Mouse (Mus musculus) regulatory T cell (primary cell): Measurements from ENCODE around the gene Lmo1.
"Not testable (repeated sequence)": the region's sequence is repeated elsewhere in the genome, so short reads cannot be mapped to it uniquely, and the experiment has no call there.

ENCODE experiments used
- in situ Hi-C: fragments of 300-600 bp; cut with MboI, MseI; formaldehyde crosslinking; loops from one replicate; pipeline ENCODE4 v1.15.1; 2025; ENCODE audit warnings: high pct_unique_total_duplicates

Lmo1 gene

GRCm38 (mm10) chr7:109115929-109116328 is 59.1 kb downstream of the Lmo1 start:
- in situ Hi-C loops: loop anchor here (10.0 kb wide), 1 partner anchor 451 kb away; the partner anchor contains the start of gene Olfr510

GRCm38 (mm10) chr7:109115488-109115887 is 59.5 kb downstream of the Lmo1 start:
- in situ Hi-C loops: loop anchor here (10.0 kb wide), 1 partner anchor 451 kb away; the partner anchor contains the start of gene Olfr510

DNA sequence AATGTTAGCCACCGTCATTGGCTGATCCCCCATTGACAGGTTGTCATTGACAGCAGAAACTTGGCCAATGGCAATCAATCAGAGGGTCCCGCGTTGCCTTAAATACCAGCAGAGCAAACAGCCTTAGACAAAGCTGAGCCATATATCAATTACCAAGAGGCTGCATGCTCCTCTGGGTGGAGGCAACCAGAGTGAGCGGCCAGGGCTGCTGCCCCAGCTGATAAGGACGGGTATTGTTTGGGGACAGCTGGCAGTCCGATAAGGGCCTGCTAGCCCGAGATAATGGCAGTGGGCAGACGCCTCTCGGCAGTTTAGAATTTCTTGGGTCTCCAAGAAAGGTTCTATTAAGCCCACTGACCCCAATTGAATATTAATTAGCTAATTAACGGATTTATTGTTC is 60.1 kb downstream of the Lmo1 start:
- in situ Hi-C loops: loop anchor here (10.0 kb wide), 1 partner anchor 450 kb away; the partner anchor contains the start of gene Olfr510

GRCm38 (mm10) chr7:109111000-109111399 is 64.0 kb downstream of the Lmo1 start:
- in situ Hi-C loops: loop anchor here (10.0 kb wide), 1 partner anchor 446 kb away; the partner anchor contains the start of gene Olfr510

DNA sequence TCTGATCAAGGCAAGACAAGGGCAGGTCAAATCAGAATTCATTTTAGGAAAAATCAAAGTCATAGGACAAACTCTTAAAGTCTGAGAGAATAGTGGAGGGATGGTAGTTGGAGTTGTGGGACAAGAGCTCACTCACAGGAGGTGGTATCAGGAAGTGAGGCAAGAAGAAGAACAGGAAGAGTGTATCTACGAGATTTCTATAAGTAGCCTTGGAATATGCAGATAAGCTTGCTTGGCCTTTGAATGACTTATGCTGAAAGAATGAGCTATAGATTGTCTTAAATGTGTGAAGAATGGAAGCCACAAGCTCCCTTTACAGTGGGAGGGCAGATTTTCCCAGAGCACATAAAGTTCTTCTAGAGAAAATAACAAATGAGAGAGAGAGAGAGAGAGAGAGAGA is 70.1 kb downstream of the Lmo1 start:
- in situ Hi-C loops: no loop called here

DNA sequence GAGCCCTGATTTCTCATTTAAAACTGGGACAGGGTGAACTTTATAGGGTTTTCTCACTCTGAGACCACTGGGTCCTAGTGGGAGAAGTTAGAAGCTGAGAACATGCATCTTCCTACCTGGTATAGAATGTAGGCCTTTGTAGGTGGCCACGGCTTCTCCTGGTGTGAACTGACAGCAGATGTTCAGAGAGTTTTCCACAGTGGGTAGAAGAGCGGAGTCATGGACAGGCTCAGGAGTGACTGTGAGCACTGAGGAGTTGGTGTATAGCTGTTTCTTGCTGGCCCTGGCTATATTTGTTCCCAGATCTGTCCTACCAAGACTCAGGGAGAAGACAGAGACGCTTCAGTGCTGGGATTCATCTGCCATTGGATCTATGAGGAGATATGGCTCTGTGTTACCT is 73.8 kb downstream of the Lmo1 start:
- in situ Hi-C loops: no loop called here

DNA sequence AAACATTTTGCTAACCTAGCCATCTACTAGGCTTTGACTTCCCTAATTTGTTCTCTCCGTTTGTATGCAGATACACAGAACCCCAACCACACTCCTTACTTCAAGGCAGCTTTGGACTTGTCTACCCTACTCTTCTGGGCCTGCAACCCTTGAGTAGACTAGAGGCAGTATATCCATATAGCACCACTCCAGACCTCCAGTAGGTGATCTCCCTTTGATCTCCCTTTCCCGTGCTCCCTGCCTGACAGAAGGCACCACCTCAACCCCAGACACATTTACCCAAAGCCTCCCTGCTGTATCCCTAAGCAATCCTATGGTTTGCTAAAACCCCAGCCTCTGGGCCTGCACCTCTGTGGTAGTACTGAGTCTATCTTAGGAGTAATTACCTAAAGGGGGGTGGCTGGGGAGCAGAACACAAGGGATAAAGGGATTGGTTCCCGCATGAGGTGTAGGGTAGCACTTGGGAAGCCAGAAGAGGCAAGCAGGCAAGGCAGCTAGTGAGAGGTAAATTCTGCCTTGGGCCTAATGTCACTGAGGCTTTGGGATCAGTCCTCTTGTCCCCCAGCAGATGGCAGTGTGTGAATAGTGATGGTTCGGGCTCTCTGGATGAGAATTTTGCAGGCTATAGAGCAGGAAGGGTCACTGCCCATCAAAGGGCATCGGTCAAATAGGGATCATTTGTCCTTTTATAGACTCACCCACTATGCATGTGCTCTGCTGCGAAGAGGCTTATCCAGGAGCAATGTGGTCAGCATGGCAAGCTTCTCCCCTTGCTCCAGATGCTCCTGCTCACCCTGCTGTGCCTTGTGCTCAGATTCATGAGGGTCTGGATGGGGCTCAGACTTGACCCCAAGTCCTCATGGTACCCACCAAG is 76.6 kb downstream of the Lmo1 start:
- in situ Hi-C loops: no loop called here

- in situ Hi-C loops: no loop called here
Observed at GRCm38 (mm10) chr7:109097203-109097602, 77.8 kb downstream of the Lmo1 start.

GRCm38 (mm10) chr7:109096618-109097017 is 78.4 kb downstream of the Lmo1 start:
- in situ Hi-C loops: no loop called here

GRCm38 (mm10) chr7:109094294-109094693 is 80.7 kb downstream of the Lmo1 start:
- in situ Hi-C loops: no loop called here

GRCm38 (mm10) chr7:109091316-109091715 is 83.7 kb downstream of the Lmo1 start:
- in situ Hi-C loops: not testable (repeated sequence)
